Mouse (Mus musculus) spleen, postnatal 10 days (tissue): ENCODE data around the gene Zfp111.

ENCODE experiments used
- DNase-seq, 2 experiments: peaks; one replicate each; pipeline ENCODE4 v3.0.0; 2021 to 2022; ENCODE audit warnings: low spot score in 2 of 2

Zfp111 gene

GRCm38 (mm10) chr7:24211343-24211742 lies at the start of gene Zfp111:
Zfp111 (minus strand) TSS chr7:24211443.
- no peak for DNase-seq

GRCm38 (mm10) chr7:24260000-24260312 lies 48.7 kb upstream of the Zfp111 start:
- no peak for DNase-seq

- no peak for DNase-seq
These were observed 48.2 kb upstream of the Zfp111 start for GRCm38 (mm10) chr7:24259306-24259999.

GRCm38 (mm10) chr7:24254633-24255474 lies 43.6 kb upstream of the Zfp111 start, which contains the start of gene Zfp108:
Zfp108 (plus strand) TSS chr7:24254794.
- peak in 1 of 2 experiments; percentile 47 for DNase-seq

GRCm38 (mm10) chr7:24253779-24254615 lies 42.8 kb upstream of the Zfp111 start:
- no peak for DNase-seq

- peak; percentile 19 to 42 for DNase-seq
These were observed 26.0 kb upstream of the Zfp111 start, which contains the start of gene Zfp109 for GRCm38 (mm10) chr7:24237040-24237791. Zfp109 (minus strand) TSS chr7:24237560.

GRCm38 (mm10) chr7:24210296-24210695 lies 947 bp downstream of the Zfp111 start:
- no peak for DNase-seq

- no peak for DNase-seq
These were observed 2.9 kb downstream of the Zfp111 start for GRCm38 (mm10) chr7:24208282-24208886.

GRCm38 (mm10) chr7:24207488-24208261 lies 3.6 kb downstream of the Zfp111 start:
- DNase-seq = peak in 1 of 2 experiments; percentile 17

- DNase-seq = no peak
These were observed 14.3 kb downstream of the Zfp111 start for GRCm38 (mm10) chr7:24196961-24197360.

GRCm38 (mm10) chr7:24193157-24193556 lies 18.1 kb downstream of the Zfp111 start:
- DNase-seq = no peak

GRCm38 (mm10) chr7:24191361-24191760 lies 19.9 kb downstream of the Zfp111 start:
- DNase-seq = no peak

- DNase-seq = no peak
These were observed 21.7 kb downstream of the Zfp111 start for GRCm38 (mm10) chr7:24189571-24189944.

GRCm38 (mm10) chr7:24188901-24189570 lies 22.2 kb downstream of the Zfp111 start:
- no peak for DNase-seq

- DNase-seq = no peak
These were observed 23.6 kb downstream of the Zfp111 start for GRCm38 (mm10) chr7:24187611-24188010.

- no peak for DNase-seq
These were observed 35.9 kb downstream of the Zfp111 start for GRCm38 (mm10) chr7:24175337-24175711.

- DNase-seq = peak; percentile 11 to 36
These were observed 36.5 kb downstream of the Zfp111 start, which contains the start of gene Zfp114 for GRCm38 (mm10) chr7:24174618-24175336. Zfp114 (plus strand) TSS chr7:24175060.

- DNase-seq = no peak
These were observed 39.1 kb downstream of the Zfp111 start for GRCm38 (mm10) chr7:24172191-24172590.

GRCm38 (mm10) chr7:24153272-24153671 lies 58.0 kb downstream of the Zfp111 start:
- peak in 1 of 2 experiments; percentile 28 for DNase-seq
